Mouse (Mus musculus): ENCODE measurements around the gene Mrtfa.

- TF ChIP-seq CTCF (IDR thresholded peaks at IDR 0.05; ENCODE audit: extremely low read depth, insufficient read depth, insufficient read length, insufficient replicate concordance) (no peak), POLR2A (IDR thresholded peaks at IDR 0.05; ENCODE audit: low read depth, low read length) (no peak)
Observed at GRCm38 (mm10) chr15:81035417-81036162, 155.0 kb downstream of the Mrtfa start.
